Mouse (Mus musculus) heart, embryonic 12.5 days (tissue): ENCODE data around the gene Serpina16. TPM values are rescaled to one million over a fixed set of nuclear protein-coding genes. Genes with fewer than 3 reads are reported as not detected.

Experiments used
- ATAC-seq: fragments of 200-750 bp; cut with Nextera tagmentation; 2 replicates; pipeline ENCODE4 v1.8.0; 2017; ENCODE audit warnings: moderate TSS enrichment, moderate library complexity; ENCODE audit not compliant: insufficient number of reproducible peaks, low FRiP score
- H3K27ac ChIP-seq: fragments of 300-500 bp; sonication (generic); 2 replicates; pipeline ENCODE4 v1.5.1; 2016; ENCODE audit warnings: mild to moderate bottlenecking, moderate library complexity; ENCODE audit not compliant: poor library complexity, severe bottlenecking
- H3K27me3 ChIP-seq: fragments of 300-500 bp; sonication (generic); replicated peaks from 2 replicates; pipeline ENCODE4 v1.6.1; 2016; ENCODE audit warnings: mild to moderate bottlenecking, moderate library complexity
- H3K36me3 ChIP-seq: fragments of 300-500 bp; sonication (generic); 2 replicates; pipeline ENCODE4 v1.6.1; 2016; ENCODE audit warnings: mild to moderate bottlenecking, moderate library complexity
- H3K4me1 ChIP-seq: fragments of 300-500 bp; sonication (generic); replicated peaks from 2 replicates; pipeline ENCODE4 v1.6.1; 2016; ENCODE audit warnings: mild to moderate bottlenecking
- H3K4me2 ChIP-seq: fragments of 300-500 bp; sonication (generic); 2 replicates; pipeline ENCODE4 v1.6.1; 2016; ENCODE audit warnings: mild to moderate bottlenecking, moderate library complexity
- H3K4me3 ChIP-seq: fragments of 300-500 bp; sonication (generic); 2 replicates; pipeline ENCODE4 v1.5.1; 2016; ENCODE audit warnings: mild to moderate bottlenecking
- H3K9ac ChIP-seq: fragments of 300-500 bp; sonication (generic); 2 replicates; pipeline ENCODE4 v1.6.1; 2016; ENCODE audit warnings: mild to moderate bottlenecking, moderate library complexity
- H3K9me3 ChIP-seq: fragments of 300-500 bp; sonication (generic); replicated peaks from 2 replicates; pipeline ENCODE4 v1.6.1; 2016; ENCODE audit warnings: mild to moderate bottlenecking, moderate library complexity
- WGBS: fragments of 180-500 bp; shearing (Covaris S2); methylation state at CpG from one replicate; pipeline ENCODE4 v1.1.7; 2016; 5-methylcytosine and 5-hydroxymethylcytosine counted together
- polyA plus RNA-seq: library from polyadenylated mRNA; unstranded; fragments of >200 nt; fragmentation: Nextera tagmentation; extraction: Ambion mirVana; gene quantifications from 2 replicates; pipeline ENCODE4 v1.2.1, GENCODE M21; 2016

Serpina16 gene
- polyA plus RNA-seq = not detected in 2 replicates

GRCm38 (mm10) chr12:103676039-103676438 lies at the start of gene Serpina16:
Gene Serpina16, minus strand, starts transcription at chr12:103676139.
- Histone ChIP-seq H3K4me3 (no peak within 1 kb of the TSS), H3K4me2 (no peak within 1 kb of the TSS), H3K9ac (no peak within 1 kb of the TSS), H3K27ac (no peak within 1 kb of the TSS), H3K4me1 (peaks cover 2% of the 10 kb centered on the region; the same call in 1 of the 2 replicates), H3K9me3 (no peaks in the 10 kb centered on the region), H3K27me3 (no peaks in the 10 kb centered on the region), H3K36me3 (no peaks in the 10 kb centered on the region)
- WGBS = 96% methylated on average over 1 of the region's 1 CpGs
- no peak for ATAC-seq

GRCm38 (mm10) chr12:103711537-103711936 lies 35.6 kb upstream of the Serpina16 start:
- Histone ChIP-seq H3K27ac (no peak overlapping the region), H3K4me3 (no peak overlapping the region), H3K4me1 (peaks cover 6% of the 10 kb centered on the region; the same call in 1 of the 2 replicates), H3K27me3 (no peaks in the 10 kb centered on the region), H3K4me2 (no peak overlapping the region), H3K9me3 (no peaks in the 10 kb centered on the region), H3K36me3 (no peaks in the 10 kb centered on the region), H3K9ac (no peak overlapping the region)
- no peak for ATAC-seq
- WGBS = 67% methylated on average over 3 of the region's 3 CpGs

GRCm38 (mm10) chr12:103710405-103710804 lies 34.5 kb upstream of the Serpina16 start:
- Histone ChIP-seq H3K36me3 (no peaks in the 10 kb centered on the region), H3K4me2 (no peak overlapping the region), H3K27ac (no peak overlapping the region), H3K27me3 (no peaks in the 10 kb centered on the region), H3K4me3 (no peak overlapping the region), H3K4me1 (peaks cover 6% of the 10 kb centered on the region; the same call in 1 of the 2 replicates), H3K9ac (no peak overlapping the region), H3K9me3 (no peaks in the 10 kb centered on the region)
- WGBS = 45% methylated on average over 1 of the region's 1 CpGs
- no peak for ATAC-seq

- Histone ChIP-seq H3K36me3 (no peaks in the 10 kb centered on the region), H3K9ac (no peak overlapping the region), H3K9me3 (no peaks in the 10 kb centered on the region), H3K27me3 (no peaks in the 10 kb centered on the region), H3K4me2 (no peak overlapping the region), H3K4me1 (peaks cover 6% of the 10 kb centered on the region; the same call in 1 of the 2 replicates), H3K4me3 (no peak overlapping the region), H3K27ac (no peak overlapping the region)
- ATAC-seq = no peak
- 37% methylated on average over 4 of the region's 4 CpGs for WGBS
Observed at GRCm38 (mm10) chr12:103706113-103706512, 30.2 kb upstream of the Serpina16 start.

- H3K9ac ChIP-seq = no peak overlapping the region
- WGBS = 42% methylated on average over 2 of the region's 2 CpGs
- no peaks in the 10 kb centered on the region for H3K9me3 ChIP-seq
- no peak overlapping the region for H3K4me3 ChIP-seq
- H3K27me3 ChIP-seq = no peaks in the 10 kb centered on the region
- peaks cover 6% of the 10 kb centered on the region; the same call in 1 of the 2 replicates for H3K4me1 ChIP-seq
- ATAC-seq = no peak
- no peak overlapping the region for H3K27ac ChIP-seq
- no peaks in the 10 kb centered on the region for H3K36me3 ChIP-seq
- no peak overlapping the region for H3K4me2 ChIP-seq
Observed at GRCm38 (mm10) chr12:103705547-103705946, 29.6 kb upstream of the Serpina16 start.

GRCm38 (mm10) chr12:103700144-103700750 lies 24.3 kb upstream of the Serpina16 start:
- Histone ChIP-seq H3K36me3 (no peaks in the 10 kb centered on the region), H3K27ac (no peak overlapping the region), H3K27me3 (no peaks in the 10 kb centered on the region), H3K4me1 (no peaks in the 10 kb centered on the region), H3K9me3 (no peaks in the 10 kb centered on the region), H3K4me3 (no peak overlapping the region), H3K9ac (no peak overlapping the region), H3K4me2 (no peak overlapping the region)
- WGBS = 79% methylated on average over 4 of the region's 4 CpGs
- no peak for ATAC-seq

- no peak within 1 kb of the TSS for H3K4me2 ChIP-seq
- H3K36me3 ChIP-seq = no peaks in the 10 kb centered on the region
- no peaks in the 10 kb centered on the region for H3K27me3 ChIP-seq
- no peaks in the 10 kb centered on the region for H3K4me1 ChIP-seq
- no peak for ATAC-seq
- WGBS = 75% methylated on average over 8 of the region's 8 CpGs
- no peak within 1 kb of the TSS for H3K4me3 ChIP-seq
- H3K9ac ChIP-seq = no peak within 1 kb of the TSS
- no peaks in the 10 kb centered on the region for H3K9me3 ChIP-seq
- no peak within 1 kb of the TSS for H3K27ac ChIP-seq
Observed at GRCm38 (mm10) chr12:103695429-103695828, 19.5 kb upstream of the Serpina16 start, which contains the start of gene Serpina1f. Gene Serpina1f, minus strand, starts transcription at chr12:103695529.

- 26% methylated on average over 3 of the region's 3 CpGs for WGBS
- H3K9me3 ChIP-seq = no peaks in the 10 kb centered on the region
- no peak overlapping the region for H3K4me2 ChIP-seq
- no peaks in the 10 kb centered on the region for H3K36me3 ChIP-seq
- peaks cover 7% of the 10 kb centered on the region for H3K4me1 ChIP-seq
- no peak overlapping the region for H3K27ac ChIP-seq
- ATAC-seq = no peak
- no peaks in the 10 kb centered on the region for H3K27me3 ChIP-seq
- H3K4me3 ChIP-seq = no peak overlapping the region
- no peak overlapping the region for H3K9ac ChIP-seq
Observed at GRCm38 (mm10) chr12:103688221-103688814, 12.4 kb upstream of the Serpina16 start.

- Histone ChIP-seq H3K9me3 (no peaks in the 10 kb centered on the region), H3K27me3 (no peaks in the 10 kb centered on the region), H3K27ac (no peak overlapping the region), H3K36me3 (no peaks in the 10 kb centered on the region), H3K9ac (no peak overlapping the region), H3K4me2 (no peak overlapping the region), H3K4me3 (no peak overlapping the region), H3K4me1 (peaks cover 7% of the 10 kb centered on the region)
- 67% methylated on average over 7 of the region's 7 CpGs for WGBS
- no peak for ATAC-seq
Observed at GRCm38 (mm10) chr12:103687021-103687420, 11.1 kb upstream of the Serpina16 start.

- no peak for ATAC-seq
- Histone ChIP-seq H3K4me2 (no peak overlapping the region), H3K36me3 (no peaks in the 10 kb centered on the region), H3K4me1 (peaks cover 7% of the 10 kb centered on the region), H3K9me3 (no peaks in the 10 kb centered on the region), H3K9ac (no peak overlapping the region), H3K4me3 (no peak overlapping the region), H3K27ac (no peak overlapping the region), H3K27me3 (no peaks in the 10 kb centered on the region)
- 61% methylated on average over 3 of the region's 3 CpGs for WGBS
Observed at GRCm38 (mm10) chr12:103686050-103686449, 10.1 kb upstream of the Serpina16 start.

GRCm38 (mm10) chr12:103685386-103685785 lies 9.4 kb upstream of the Serpina16 start:
- Histone ChIP-seq H3K4me1 (peaks cover 7% of the 10 kb centered on the region), H3K4me2 (no peak overlapping the region), H3K36me3 (no peaks in the 10 kb centered on the region), H3K9me3 (no peaks in the 10 kb centered on the region), H3K4me3 (no peak overlapping the region), H3K27me3 (no peaks in the 10 kb centered on the region), H3K27ac (no peak overlapping the region), H3K9ac (no peak overlapping the region)
- ATAC-seq = no peak
- WGBS = 48% methylated on average over 3 of the region's 3 CpGs
